Mouse (Mus musculus): Measurements from ENCODE around the gene Kif18b. TPM values are rescaled to one million over a fixed set of nuclear protein-coding genes. Genes with fewer than 3 reads are reported as not detected.

Kif18b gene
- polyA plus RNA-seq, 1 experiment, result 45.1 TPM

DNA sequence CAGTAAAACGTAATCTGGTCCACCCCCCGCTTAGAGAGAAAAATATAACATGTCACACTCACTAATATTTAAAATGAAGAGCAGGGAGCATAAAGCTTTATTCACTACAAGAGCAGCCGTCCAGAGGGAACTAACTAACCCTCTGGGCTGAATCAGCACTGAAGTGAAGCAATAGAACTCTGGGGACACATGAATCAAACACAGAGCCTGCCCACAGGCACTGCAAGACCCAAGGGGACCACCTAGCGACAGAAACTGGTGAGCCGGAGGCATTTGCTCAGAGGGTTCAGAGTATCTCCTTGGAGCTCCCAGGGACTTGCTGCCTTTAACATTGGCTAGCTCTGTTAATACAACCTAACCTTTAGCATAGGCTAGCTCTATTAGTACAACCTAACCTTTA lies 34.8 kb downstream of the Kif18b start:
- Histone ChIP-seq H3K4me1 (replicated peaks; ENCODE audit: control insufficient read depth, insufficient read depth, low read length) (peaks cover 9% of the 10 kb centered on the region), H3K36me3 (ENCODE audit: control insufficient read depth, insufficient read depth, low read length) (no peaks in the 10 kb centered on the region), H3K4me3 (ENCODE audit: control insufficient read depth, insufficient read depth, low read length) (no peak overlapping the region), H3K27ac (ENCODE audit: control insufficient read depth, insufficient read depth, low read length) (no peak overlapping the region), H3K27me3 (ENCODE audit: control insufficient read depth, insufficient read depth, low read length) (no peaks in the 10 kb centered on the region)
- 82% methylated on average over 5 of the region's 5 CpGs for WGBS
- TF ChIP-seq CTCF (IDR thresholded peaks at IDR 0.05; ENCODE audit: borderline replicate concordance, control insufficient read depth, extremely low read depth, insufficient read depth, low read length, poor library complexity) (no peak), POLR2A (IDR thresholded peaks at IDR 0.05; ENCODE audit: control insufficient read depth, extremely low read depth, insufficient read depth, low read length, poor library complexity) (no peak)
- DNase-seq, result no peak

DNA sequence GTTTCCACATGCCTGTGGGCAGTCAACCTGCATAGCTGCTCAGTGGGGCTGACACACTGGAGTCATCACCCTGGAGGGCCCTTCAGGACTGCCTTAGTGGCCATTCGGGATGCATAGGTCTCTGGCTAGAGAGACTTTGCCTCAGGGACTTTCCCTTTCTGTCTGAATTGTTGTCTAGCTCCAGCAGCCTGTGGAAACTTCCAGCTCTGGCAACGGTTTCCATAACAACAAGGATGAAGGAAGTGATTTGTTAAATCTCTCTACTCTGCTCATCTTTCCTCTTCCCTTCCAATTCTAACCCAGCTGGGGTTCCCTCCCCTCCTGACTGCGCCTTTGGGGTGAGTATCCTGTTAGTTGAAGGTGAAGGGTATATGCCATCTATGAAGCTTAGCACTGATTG lies 36.8 kb downstream of the Kif18b start:
- Histone ChIP-seq H3K27me3 (ENCODE audit: control insufficient read depth, insufficient read depth, low read length) (no peaks in the 10 kb centered on the region), H3K4me1 (replicated peaks; ENCODE audit: control insufficient read depth, insufficient read depth, low read length) (peaks cover 2% of the 10 kb centered on the region), H3K36me3 (ENCODE audit: control insufficient read depth, insufficient read depth, low read length) (no peaks in the 10 kb centered on the region), H3K4me3 (ENCODE audit: control insufficient read depth, insufficient read depth, low read length) (no peak overlapping the region), H3K27ac (ENCODE audit: control insufficient read depth, insufficient read depth, low read length) (no peak overlapping the region)
- DNase-seq, result no peak
- WGBS, result 53% methylated on average over 3 of the region's 3 CpGs
- TF ChIP-seq POLR2A (IDR thresholded peaks at IDR 0.05; ENCODE audit: control insufficient read depth, extremely low read depth, insufficient read depth, low read length, poor library complexity) (no peak), CTCF (IDR thresholded peaks at IDR 0.05; ENCODE audit: borderline replicate concordance, control insufficient read depth, extremely low read depth, insufficient read depth, low read length, poor library complexity) (no peak)

GRCm38 (mm10) chr11:102887433-102887832 lies 37.5 kb downstream of the Kif18b start:
- Histone ChIP-seq H3K4me3 (ENCODE audit: control insufficient read depth, insufficient read depth, low read length) (no peak overlapping the region), H3K27me3 (ENCODE audit: control insufficient read depth, insufficient read depth, low read length) (no peaks in the 10 kb centered on the region; the same call in 1 of the 2 replicates), H3K27ac (ENCODE audit: control insufficient read depth, insufficient read depth, low read length) (no peak overlapping the region), H3K36me3 (ENCODE audit: control insufficient read depth, insufficient read depth, low read length) (no peaks in the 10 kb centered on the region), H3K4me1 (replicated peaks; ENCODE audit: control insufficient read depth, insufficient read depth, low read length) (no peaks in the 10 kb centered on the region)
- TF ChIP-seq CTCF (IDR thresholded peaks at IDR 0.05; ENCODE audit: borderline replicate concordance, control insufficient read depth, extremely low read depth, insufficient read depth, low read length, poor library complexity) (no peak), POLR2A (IDR thresholded peaks at IDR 0.05; ENCODE audit: control insufficient read depth, extremely low read depth, insufficient read depth, low read length, poor library complexity) (no peak)
- WGBS, result 69% methylated on average over 5 of the region's 5 CpGs
- no peak for DNase-seq

- H3K4me3 ChIP-seq (ENCODE audit: control insufficient read depth, insufficient read depth, low read length), result no peak within 1 kb of the TSS
- H3K36me3 ChIP-seq (ENCODE audit: control insufficient read depth, insufficient read depth, low read length), result no peaks in the 10 kb centered on the region
- WGBS, result 77% methylated on average over 10 of the region's 10 CpGs
- TF ChIP-seq CTCF (IDR thresholded peaks at IDR 0.05; ENCODE audit: borderline replicate concordance, control insufficient read depth, extremely low read depth, insufficient read depth, low read length, poor library complexity) (no peak), POLR2A (IDR thresholded peaks at IDR 0.05; ENCODE audit: control insufficient read depth, extremely low read depth, insufficient read depth, low read length, poor library complexity) (no peak)
- no peak within 1 kb of the TSS for H3K27ac ChIP-seq (ENCODE audit: control insufficient read depth, insufficient read depth, low read length)
- peaks cover 3% of the 10 kb centered on the region; the same call in 1 of the 2 replicates for H3K4me1 ChIP-seq (replicated peaks; ENCODE audit: control insufficient read depth, insufficient read depth, low read length)
- no peak for DNase-seq
- H3K27me3 ChIP-seq (ENCODE audit: control insufficient read depth, insufficient read depth, low read length), result no peaks in the 10 kb centered on the region; the same call in 1 of the 2 replicates
Measured at GRCm38 (mm10) chr11:102884616-102885219, 40.2 kb downstream of the Kif18b start, which contains the start of gene Fam187a. Gene Fam187a, plus strand, starts transcription at chr11:102885169.

- peak overlapping the region; percentile 83 for H3K4me3 ChIP-seq (ENCODE audit: control insufficient read depth, insufficient read depth, low read length)
- DNase-seq, result no peak
- H3K4me1 ChIP-seq (replicated peaks; ENCODE audit: control insufficient read depth, insufficient read depth, low read length), result peaks cover 3% of the 10 kb centered on the region; the same call in 1 of the 2 replicates
- H3K27ac ChIP-seq (ENCODE audit: control insufficient read depth, insufficient read depth, low read length), result no peak overlapping the region
- H3K27me3 ChIP-seq (ENCODE audit: control insufficient read depth, insufficient read depth, low read length), result no peaks in the 10 kb centered on the region; the same call in 1 of the 2 replicates
- TF ChIP-seq CTCF (IDR thresholded peaks at IDR 0.05; ENCODE audit: borderline replicate concordance, control insufficient read depth, extremely low read depth, insufficient read depth, low read length, poor library complexity) (no peak), POLR2A (IDR thresholded peaks at IDR 0.05; ENCODE audit: control insufficient read depth, extremely low read depth, insufficient read depth, low read length, poor library complexity) (no peak)
- H3K36me3 ChIP-seq (ENCODE audit: control insufficient read depth, insufficient read depth, low read length), result peaks cover 10% of the 10 kb centered on the region
- 17% methylated on average over 13 of the region's 13 CpGs for WGBS
Measured at GRCm38 (mm10) chr11:102881314-102882198, 43.4 kb downstream of the Kif18b start.

DNA sequence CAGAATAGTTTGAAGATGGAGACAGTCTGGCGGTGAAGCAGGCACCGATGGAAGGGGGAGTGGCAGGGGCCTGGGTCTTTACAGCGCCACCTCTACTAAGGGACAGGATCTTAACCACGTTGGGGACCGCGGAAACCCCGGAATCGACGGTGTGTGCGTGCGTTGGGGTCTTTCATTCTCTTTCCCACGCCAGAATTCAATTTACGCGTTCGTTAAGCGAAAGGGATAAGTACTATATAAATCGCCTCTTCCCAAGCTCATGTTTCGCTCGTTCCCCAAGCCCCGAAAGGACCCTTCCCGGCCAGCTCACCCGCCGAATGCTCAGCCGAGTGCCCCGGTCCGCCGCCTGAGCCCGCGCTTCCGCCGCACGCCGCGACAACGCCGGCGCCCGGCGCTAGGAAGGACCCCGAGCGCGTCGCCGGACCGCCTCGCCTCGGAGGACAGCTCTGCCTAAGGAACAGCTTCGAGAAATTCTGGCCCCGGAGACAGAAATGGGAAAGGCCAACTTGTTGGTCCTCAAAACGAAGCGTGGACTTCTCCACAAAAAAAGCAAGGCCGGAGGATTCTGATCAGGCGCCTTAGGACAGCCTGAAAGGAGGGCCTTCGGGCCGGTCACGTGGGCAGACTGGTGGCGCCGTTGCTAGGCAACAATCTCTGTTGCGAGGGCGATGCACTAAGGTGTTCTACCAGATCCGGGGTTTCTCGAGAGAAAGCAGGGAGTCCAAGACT lies 44.2 kb downstream of the Kif18b start, which contains the start of the genes Eftud2 and Ccdc103:
Eftud2 (minus strand) TSS at position 401 of the 729 bp plus-strand sequence.
Ccdc103 (plus strand) TSS at position 620 of the 729 bp plus-strand sequence.
- peak within 1 kb of the TSS; percentile 27; the same call in 1 of the 2 replicates for H3K27ac ChIP-seq (ENCODE audit: control insufficient read depth, insufficient read depth, low read length)
- under 1% methylated on average over 62 of the region's 62 CpGs for WGBS
- TF ChIP-seq POLR2A (IDR thresholded peaks at IDR 0.05; ENCODE audit: control insufficient read depth, extremely low read depth, insufficient read depth, low read length, poor library complexity), result peak; percentile 77
- TF ChIP-seq CTCF (IDR thresholded peaks at IDR 0.05; ENCODE audit: borderline replicate concordance, control insufficient read depth, extremely low read depth, insufficient read depth, low read length, poor library complexity), result peak; percentile 39; the same call in 1 of the 2 replicates

More for the DNA sequence above, 44.2 kb downstream of the Kif18b start, which contains the start of the genes Eftud2 and Ccdc103:
- DNase-seq, result peak; percentile 93
- Histone ChIP-seq H3K27me3 (ENCODE audit: control insufficient read depth, insufficient read depth, low read length) (no peaks in the 10 kb centered on the region; the same call in 1 of the 2 replicates), H3K36me3 (ENCODE audit: control insufficient read depth, insufficient read depth, low read length) (peaks cover 14% of the 10 kb centered on the region), H3K4me3 (ENCODE audit: control insufficient read depth, insufficient read depth, low read length) (peak within 1 kb of the TSS; percentile 83), H3K4me1 (replicated peaks; ENCODE audit: control insufficient read depth, insufficient read depth, low read length) (peaks cover 3% of the 10 kb centered on the region; the same call in 1 of the 2 replicates)
